Mouse (Mus musculus) layer of hippocampus, adult 18-20 months (tissue): ENCODE results near the gene Sord. TPM values are rescaled to one million over a fixed set of nuclear protein-coding genes. Genes with fewer than 3 reads are reported as not detected.
A peak's percentile ranks its signal among the peaks of the same experiment; 100 is the strongest.

ENCODE experiments used
- DNase-seq, 2 experiments: peaks; one replicate each; pipeline ENCODE4 v3.0.0; 2022; ENCODE audit warnings: low spot score in 2 of 2
- total RNA-seq, 2 experiments: library from RNA; stranded (reverse); gene quantifications; 2 replicates each; pipeline ENCODE4 v1.2.3; 2021

The Sord gene
- total RNA-seq, 2 experiments from 2014 or later, result 20.2 to 20.9 TPM

GRCm38 (mm10) chr2:122301081-122301920 lies 66.8 kb downstream of the Sord start:
- peak in 1 of 2 experiments; percentile 13 for DNase-seq

GRCm38 (mm10) chr2:122301921-122302573 lies 67.5 kb downstream of the Sord start:
- DNase-seq, result no peak

- peak; percentile 16 to 61 for DNase-seq
Observed at GRCm38 (mm10) chr2:122302574-122303241, 68.2 kb downstream of the Sord start.

GRCm38 (mm10) chr2:122304544-122304943 lies 70.0 kb downstream of the Sord start:
- no peak for DNase-seq

- no peak for DNase-seq
Observed at GRCm38 (mm10) chr2:122305097-122305892, 70.7 kb downstream of the Sord start.

GRCm38 (mm10) chr2:122306184-122306583 lies 71.6 kb downstream of the Sord start:
- no peak for DNase-seq

- DNase-seq, result no peak
Observed at GRCm38 (mm10) chr2:122309647-122310046, 75.1 kb downstream of the Sord start.

- no peak for DNase-seq
Observed at GRCm38 (mm10) chr2:122311561-122311960, 77.0 kb downstream of the Sord start.

- DNase-seq, result peak; percentile 8 to 60
Observed at GRCm38 (mm10) chr2:122312722-122313417, 78.3 kb downstream of the Sord start.

GRCm38 (mm10) chr2:122313536-122313935 lies 79.0 kb downstream of the Sord start, which contains the start of gene Duoxa1:
Gene Duoxa1, minus strand, starts transcription at chr2:122313730.
- DNase-seq, result no peak

Other genes with a start within 250 kb of the Sord start
- gene Eif3j1, start 206.2 kb upstream of the Sord start, total RNA-seq, result 10 to 100 TPM; 17.0 to 17.2 TPM
- 10 to 100 TPM; 14.3 to 14.7 TPM for gene Spg11, start 116.4 kb upstream of the Sord start, total RNA-seq
- gene B2m, start 87.1 kb upstream of the Sord start, total RNA-seq, result 100 to 1,000 TPM; 114 to 128 TPM
- gene Trim69, start 74.0 kb upstream of the Sord start, total RNA-seq, result not detected
- not detected for gene Patl2, start 48.6 kb upstream of the Sord start, total RNA-seq
- gene Terb2, start 48.5 kb upstream of the Sord start, total RNA-seq, result not detected
- gene Duox2, start 63.7 kb downstream of the Sord start, total RNA-seq, result under 1 TPM in 1 of 2 experiments, not detected in 1; 0.07 TPM
- gene Duoxa2, start 64.2 kb downstream of the Sord start, total RNA-seq, result not detected
- gene Duoxa1, start 79.0 kb downstream of the Sord start, total RNA-seq, result under 1 TPM in 1 of 2 experiments, not detected in 1; 0.33 TPM
- not detected for gene Duox1, start 80.9 kb downstream of the Sord start, total RNA-seq
- 10 to 100 TPM; 58.8 to 61.2 TPM for gene Shf, start 134.4 kb downstream of the Sord start, total RNA-seq
- gene Slc28a2, start 191.7 kb downstream of the Sord start, total RNA-seq, result under 1 TPM; 0.10 to 0.13 TPM